Mouse (Mus musculus): ENCODE data around the gene Chkb. TPM values are rescaled to one million over a fixed set of nuclear protein-coding genes. Genes with fewer than 3 reads are reported as not detected.

The Chkb gene
- polyA plus RNA-seq, 1 experiment, result 45.7 TPM

GRCm38 (mm10) chr15:89387127-89387526 lies 42.6 kb downstream of the Chkb start:
- H3K4me3 ChIP-seq (ENCODE audit: low read depth, low read length), result peak overlapping the region; percentile 15; the same call in 1 of the 2 replicates
- no peak overlapping the region for H3K27ac ChIP-seq (ENCODE audit: insufficient read depth, low read length)
- peak overlapping the region; percentile 26; the same call in 1 of the 2 replicates for H3K9ac ChIP-seq (ENCODE audit: low read depth, poor library complexity, severe bottlenecking)
- H3K4me1 ChIP-seq (ENCODE audit: control insufficient read depth, insufficient read depth, low read length), result no peaks in the 10 kb centered on the region
- no peaks in the 10 kb centered on the region for H3K36me3 ChIP-seq (ENCODE audit: control insufficient read depth, insufficient read depth, low read length, poor library complexity, severe bottlenecking)
- no peaks in the 10 kb centered on the region for H3K9me3 ChIP-seq (replicated peaks; ENCODE audit: control insufficient read depth, insufficient read depth, low read length, poor library complexity, severe bottlenecking)
- no peaks in the 10 kb centered on the region for H3K27me3 ChIP-seq (ENCODE audit: control insufficient read depth, insufficient read depth, low read length, poor library complexity, severe bottlenecking)
- no peak for TF ChIP-seq POLR2A (IDR thresholded peaks at IDR 0.05; ENCODE audit: insufficient read depth, low read length)
- TF ChIP-seq EP300 (IDR thresholded peaks at IDR 0.05; ENCODE audit: insufficient read depth, low read depth, low read length), result no peak
- TF ChIP-seq CTCF (IDR thresholded peaks at IDR 0.05; ENCODE audit: low read depth, low read length), result no peak

DNA sequence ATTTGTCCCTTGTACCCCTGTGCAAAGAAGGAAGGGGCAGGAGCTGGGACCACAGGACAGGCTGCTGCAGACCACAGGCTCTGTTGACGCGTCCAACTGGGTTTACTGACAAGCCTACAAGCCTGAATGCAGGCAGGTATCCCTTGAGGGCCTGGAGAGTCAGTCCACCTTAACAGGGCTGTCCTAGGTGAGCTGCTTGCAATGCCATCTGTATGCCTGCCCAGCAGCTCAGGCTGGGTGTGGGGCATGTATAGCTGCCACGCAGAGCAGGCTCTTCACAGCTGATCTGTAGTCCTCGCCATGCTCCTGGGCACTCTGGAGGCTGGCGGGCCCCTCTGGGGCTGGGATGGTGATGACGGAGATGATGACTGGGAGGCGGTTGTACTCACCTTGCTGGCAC lies 45.1 kb downstream of the Chkb start, which contains the start of gene Klhdc7b:
Klhdc7b (plus strand) TSS at position 301 of the 400 bp plus-strand sequence.
- H3K4me3 ChIP-seq (ENCODE audit: low read depth, low read length), result peak within 1 kb of the TSS; percentile 59
- no peaks in the 10 kb centered on the region for H3K9me3 ChIP-seq (replicated peaks; ENCODE audit: control insufficient read depth, insufficient read depth, low read length, poor library complexity, severe bottlenecking)
- no peak within 1 kb of the TSS for H3K27ac ChIP-seq (ENCODE audit: insufficient read depth, low read length)
- H3K9ac ChIP-seq (ENCODE audit: low read depth, poor library complexity, severe bottlenecking), result peak within 1 kb of the TSS; percentile 45
- no peaks in the 10 kb centered on the region for H3K36me3 ChIP-seq (ENCODE audit: control insufficient read depth, insufficient read depth, low read length, poor library complexity, severe bottlenecking)
- TF ChIP-seq POLR2A (IDR thresholded peaks at IDR 0.05; ENCODE audit: insufficient read depth, low read length) (no peak), CTCF (IDR thresholded peaks at IDR 0.05; ENCODE audit: low read depth, low read length) (no peak), EP300 (IDR thresholded peaks at IDR 0.05; ENCODE audit: insufficient read depth, low read depth, low read length) (no peak)
- no peaks in the 10 kb centered on the region for H3K4me1 ChIP-seq (ENCODE audit: control insufficient read depth, insufficient read depth, low read length)
- H3K27me3 ChIP-seq (ENCODE audit: control insufficient read depth, insufficient read depth, low read length, poor library complexity, severe bottlenecking), result no peaks in the 10 kb centered on the region

GRCm38 (mm10) chr15:89379429-89379828 lies 50.3 kb downstream of the Chkb start:
- Histone ChIP-seq H3K27ac (ENCODE audit: insufficient read depth, low read length) (no peak overlapping the region), H3K27me3 (ENCODE audit: control insufficient read depth, insufficient read depth, low read length, poor library complexity, severe bottlenecking) (no peaks in the 10 kb centered on the region), H3K9ac (ENCODE audit: low read depth, poor library complexity, severe bottlenecking) (peak overlapping the region; percentile 38)

DNA sequence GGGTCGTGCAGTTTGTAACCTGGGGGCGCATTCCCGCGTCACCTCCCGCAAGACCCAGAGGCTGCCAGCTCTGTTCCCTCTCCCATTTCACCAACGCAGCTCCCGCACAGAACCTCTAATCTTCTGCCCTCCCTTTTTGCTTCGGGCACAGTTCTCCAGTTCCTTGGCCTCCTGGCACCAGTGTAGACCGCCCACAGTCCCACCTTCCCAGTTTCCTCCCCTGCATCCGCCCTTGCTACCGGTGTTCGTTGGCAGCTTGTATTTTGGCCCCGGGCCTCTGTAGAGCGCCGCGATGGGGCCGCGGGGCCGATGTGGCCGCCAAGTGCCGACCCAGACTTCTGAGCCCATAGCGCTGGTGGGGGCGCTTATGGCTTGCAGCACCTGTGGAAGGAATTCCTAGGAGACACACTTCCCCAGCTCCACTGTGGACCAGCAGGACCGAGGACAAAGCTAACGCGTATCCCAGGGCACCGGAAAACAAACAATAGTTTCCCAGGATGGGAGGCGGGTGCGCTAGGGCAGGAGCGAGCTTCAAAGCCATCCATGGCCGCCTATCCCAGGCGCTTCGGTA lies 50.8 kb downstream of the Chkb start, which contains the start of gene Odf3b:
Odf3b (minus strand) TSS at position 452 of the 571 bp plus-strand sequence.
- Histone ChIP-seq H3K9ac (ENCODE audit: low read depth, poor library complexity, severe bottlenecking) (peak within 1 kb of the TSS; percentile 38), H3K9me3 (replicated peaks; ENCODE audit: control insufficient read depth, insufficient read depth, low read length, poor library complexity, severe bottlenecking) (no peaks in the 10 kb centered on the region), H3K27me3 (ENCODE audit: control insufficient read depth, insufficient read depth, low read length, poor library complexity, severe bottlenecking) (no peaks in the 10 kb centered on the region), H3K36me3 (ENCODE audit: control insufficient read depth, insufficient read depth, low read length, poor library complexity, severe bottlenecking) (no peaks in the 10 kb centered on the region), H3K27ac (ENCODE audit: insufficient read depth, low read length) (no peak within 1 kb of the TSS), H3K4me1 (ENCODE audit: control insufficient read depth, insufficient read depth, low read length) (no peaks in the 10 kb centered on the region), H3K4me3 (ENCODE audit: low read depth, low read length) (peak within 1 kb of the TSS; percentile 59)
- TF ChIP-seq CTCF (IDR thresholded peaks at IDR 0.05; ENCODE audit: low read depth, low read length), result no peak
- TF ChIP-seq EP300 (IDR thresholded peaks at IDR 0.05; ENCODE audit: insufficient read depth, low read depth, low read length), result no peak
- no peak for TF ChIP-seq POLR2A (IDR thresholded peaks at IDR 0.05; ENCODE audit: insufficient read depth, low read length)

More at GRCm38 (mm10) chr15:89379429-89379828, 50.3 kb downstream of the Chkb start:
- Histone ChIP-seq H3K36me3 (ENCODE audit: control insufficient read depth, insufficient read depth, low read length, poor library complexity, severe bottlenecking) (no peaks in the 10 kb centered on the region), H3K4me3 (ENCODE audit: low read depth, low read length) (peak overlapping the region; percentile 59), H3K9me3 (replicated peaks; ENCODE audit: control insufficient read depth, insufficient read depth, low read length, poor library complexity, severe bottlenecking) (no peaks in the 10 kb centered on the region), H3K4me1 (ENCODE audit: control insufficient read depth, insufficient read depth, low read length) (no peaks in the 10 kb centered on the region)
- TF ChIP-seq CTCF (IDR thresholded peaks at IDR 0.05; ENCODE audit: low read depth, low read length), result no peak
- no peak for TF ChIP-seq EP300 (IDR thresholded peaks at IDR 0.05; ENCODE audit: insufficient read depth, low read depth, low read length)
- TF ChIP-seq POLR2A (IDR thresholded peaks at IDR 0.05; ENCODE audit: insufficient read depth, low read length), result no peak

- Histone ChIP-seq H3K9me3 (replicated peaks; ENCODE audit: control insufficient read depth, insufficient read depth, low read length, poor library complexity, severe bottlenecking) (no peaks in the 10 kb centered on the region), H3K27me3 (ENCODE audit: control insufficient read depth, insufficient read depth, low read length, poor library complexity, severe bottlenecking) (no peaks in the 10 kb centered on the region), H3K36me3 (ENCODE audit: control insufficient read depth, insufficient read depth, low read length, poor library complexity, severe bottlenecking) (no peaks in the 10 kb centered on the region), H3K9ac (ENCODE audit: low read depth, poor library complexity, severe bottlenecking) (peak overlapping the region; percentile 38), H3K4me3 (ENCODE audit: low read depth, low read length) (peak overlapping the region; percentile 59), H3K4me1 (ENCODE audit: control insufficient read depth, insufficient read depth, low read length) (no peaks in the 10 kb centered on the region), H3K27ac (ENCODE audit: insufficient read depth, low read length) (no peak overlapping the region)
- no peak for TF ChIP-seq CTCF (IDR thresholded peaks at IDR 0.05; ENCODE audit: low read depth, low read length)
- TF ChIP-seq POLR2A (IDR thresholded peaks at IDR 0.05; ENCODE audit: insufficient read depth, low read length), result no peak
- TF ChIP-seq EP300 (IDR thresholded peaks at IDR 0.05; ENCODE audit: insufficient read depth, low read depth, low read length), result no peak
Observed at GRCm38 (mm10) chr15:89377938-89378828, 51.5 kb downstream of the Chkb start.

All from ES-Bruce4 (cell line).